Mouse (Mus musculus): ENCODE measurements around the gene Gm34653. TPM values are rescaled to one million over a fixed set of nuclear protein-coding genes. Genes with fewer than 3 reads are reported as not detected.

Gm34653 gene
- polyA plus RNA-seq, 1 experiment from 2014 or later = not detected

DNA sequence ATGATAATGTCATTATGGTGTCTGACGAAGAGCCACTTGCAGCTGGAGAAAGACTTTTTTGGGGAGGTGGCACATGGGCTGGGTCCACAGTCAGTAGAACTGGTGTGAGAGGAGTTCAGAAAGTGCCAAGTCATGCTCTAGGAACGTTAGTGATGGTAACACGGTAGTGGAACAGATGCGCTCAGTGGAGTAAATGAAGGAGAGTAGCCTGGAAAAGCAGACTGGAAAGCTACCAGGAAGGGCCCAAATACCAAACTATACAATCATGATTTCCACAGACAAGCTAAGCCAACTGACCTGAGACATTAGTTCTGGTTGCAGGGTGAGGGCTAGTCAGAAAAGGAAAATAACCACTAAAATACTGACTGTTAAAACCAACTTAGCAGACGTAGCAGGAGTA is 36.9 kb downstream of the Gm34653 start:
- Histone ChIP-seq H3K9me3 (replicated peaks) (no peaks in the 10 kb centered on the region), H3K4me2 (replicated peaks) (peak overlapping the region; percentile 56), H3K36me3 (peaks cover 12% of the 10 kb centered on the region), H3K27ac (0 out of 2 replicates have a peak overlapping the region, but pooled peaks have one; percentile 30), H3K4me1 (peaks cover 36% of the 10 kb centered on the region), H3K9ac (peak overlapping the region; percentile 87), H3K27me3 (peaks cover 20% of the 10 kb centered on the region), H3K4me3 (peak overlapping the region; percentile 77)
- ATAC-seq (ENCODE audit: low FRiP score) = no peak
- 45% methylated on average over 5 of the region's 5 CpGs for WGBS

GRCm38 (mm10) chr2:34870520-34871474 is 38.0 kb downstream of the Gm34653 start:
- Histone ChIP-seq H3K4me2 (replicated peaks) (peak overlapping the region; percentile 56), H3K36me3 (peaks cover 1% of the 10 kb centered on the region), H3K27ac (peak overlapping the region; percentile 92), H3K27me3 (peaks cover 27% of the 10 kb centered on the region), H3K9ac (peak overlapping the region; percentile 87), H3K4me1 (peaks cover 36% of the 10 kb centered on the region), H3K4me3 (peak overlapping the region; percentile 77), H3K9me3 (replicated peaks) (no peaks in the 10 kb centered on the region)
- peak; percentile 98 for ATAC-seq (ENCODE audit: low FRiP score)
- WGBS = under 1% methylated on average over 67 of the region's 67 CpGs

DNA sequence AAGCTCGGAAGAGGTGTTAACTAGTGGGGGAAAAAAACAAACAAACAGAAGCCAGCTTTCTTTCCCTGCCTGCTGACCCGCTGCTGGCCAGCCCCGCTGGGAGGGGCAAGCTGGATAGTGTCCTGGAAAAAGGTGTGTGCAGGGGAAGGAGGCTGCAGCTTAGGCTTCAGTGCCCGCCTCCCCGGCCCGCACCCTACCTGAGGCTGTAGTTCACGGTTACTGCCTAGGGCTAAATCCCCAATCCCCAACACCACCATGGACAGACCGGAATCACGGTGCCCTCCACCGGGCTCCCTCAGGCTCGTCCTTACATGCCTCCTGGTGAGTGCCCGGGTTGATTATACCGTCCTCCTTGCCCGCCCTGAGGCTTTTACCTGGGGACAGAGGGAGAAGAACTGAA is 41.5 kb downstream of the Gm34653 start, which contains the start of gene Cutal:
TSS of gene Cutal (plus strand) at position 126 of the 400 bp plus-strand sequence.
- peaks cover 17% of the 10 kb centered on the region for H3K4me1 ChIP-seq
- ATAC-seq (ENCODE audit: low FRiP score) = no peak
- H3K9me3 ChIP-seq (replicated peaks) = no peaks in the 10 kb centered on the region
- peak within 1 kb of the TSS; percentile 39 for H3K4me2 ChIP-seq (replicated peaks)
- WGBS = 2% methylated on average over 14 of the region's 14 CpGs
- 0 out of 2 replicates have a peak within 1 kb of the TSS, but pooled peaks have one; percentile 27 for H3K9ac ChIP-seq
- no peak within 1 kb of the TSS for H3K27ac ChIP-seq
- no peak within 1 kb of the TSS for H3K4me3 ChIP-seq
- peaks cover 41% of the 10 kb centered on the region for H3K27me3 ChIP-seq
- no peaks in the 10 kb centered on the region for H3K36me3 ChIP-seq

DNA sequence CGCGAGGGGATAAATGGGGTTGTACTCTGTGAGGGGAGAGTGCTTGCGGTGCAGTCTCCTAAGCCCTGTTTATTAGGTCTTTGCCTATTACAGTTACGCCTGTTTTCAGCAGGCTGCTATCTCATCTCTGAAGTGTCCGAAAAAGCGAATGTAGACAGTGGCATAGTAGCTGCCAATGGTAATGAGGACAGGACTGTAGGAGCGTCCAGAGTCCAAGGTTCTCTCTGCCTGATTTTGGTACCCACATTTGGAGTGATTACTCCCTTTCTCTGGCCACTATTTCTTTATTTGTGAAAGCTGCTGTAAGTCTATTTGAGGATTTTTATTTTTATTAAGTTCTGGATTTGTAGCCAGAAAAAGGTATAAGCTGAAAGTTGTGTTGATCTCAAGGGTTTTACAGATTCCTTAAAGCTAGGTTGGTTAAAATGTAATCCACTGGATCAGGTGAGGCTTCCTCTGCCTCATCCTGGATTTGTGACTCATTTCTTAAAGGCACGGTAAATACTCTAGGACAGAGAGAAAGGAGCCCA is 42.1 kb downstream of the Gm34653 start, which contains the start of gene Psmd5:
TSS of gene Psmd5 (minus strand) at position 153 of the 530 bp plus-strand sequence.
- no peak for ATAC-seq (ENCODE audit: low FRiP score)
- 18% methylated on average over 8 of the region's 8 CpGs for WGBS
- H3K27ac ChIP-seq = no peak within 1 kb of the TSS
- peaks cover 11% of the 10 kb centered on the region for H3K4me1 ChIP-seq
- no peak within 1 kb of the TSS for H3K4me3 ChIP-seq
- peaks cover 41% of the 10 kb centered on the region for H3K27me3 ChIP-seq
- no peaks in the 10 kb centered on the region for H3K36me3 ChIP-seq
- no peaks in the 10 kb centered on the region for H3K9me3 ChIP-seq (replicated peaks)
- H3K9ac ChIP-seq = 0 out of 2 replicates have a peak within 1 kb of the TSS, but pooled peaks have one; percentile 27
- peak within 1 kb of the TSS; percentile 39 for H3K4me2 ChIP-seq (replicated peaks)

DNA sequence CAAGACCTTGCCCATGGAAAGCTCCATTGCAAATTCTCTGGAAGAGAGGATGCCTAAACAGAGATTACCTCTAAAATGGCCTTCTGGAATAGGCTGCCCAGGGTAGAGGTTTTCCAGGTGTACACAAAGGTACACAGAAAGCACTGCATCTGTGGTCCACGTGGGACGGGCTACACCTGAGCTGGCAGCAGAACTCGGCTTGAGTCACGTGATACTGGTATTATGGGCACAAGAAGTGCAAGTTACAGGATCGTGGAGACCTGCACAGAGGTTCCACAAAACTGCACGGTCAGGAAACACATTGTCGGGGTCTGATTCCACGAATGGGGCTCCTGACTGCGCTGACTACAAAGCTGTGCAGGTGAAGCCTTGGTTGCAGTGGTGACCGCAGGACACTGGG is 47.2 kb downstream of the Gm34653 start:
- Histone ChIP-seq H3K4me1 (no peaks in the 10 kb centered on the region), H3K9me3 (replicated peaks) (no peaks in the 10 kb centered on the region), H3K36me3 (no peaks in the 10 kb centered on the region), H3K4me2 (replicated peaks) (no peak overlapping the region), H3K27me3 (peaks cover 17% of the 10 kb centered on the region), H3K27ac (no peak overlapping the region), H3K4me3 (no peak overlapping the region), H3K9ac (no peak overlapping the region)
- 86% methylated on average over 10 of the region's 10 CpGs for WGBS
- ATAC-seq (ENCODE audit: low FRiP score) = no peak

DNA sequence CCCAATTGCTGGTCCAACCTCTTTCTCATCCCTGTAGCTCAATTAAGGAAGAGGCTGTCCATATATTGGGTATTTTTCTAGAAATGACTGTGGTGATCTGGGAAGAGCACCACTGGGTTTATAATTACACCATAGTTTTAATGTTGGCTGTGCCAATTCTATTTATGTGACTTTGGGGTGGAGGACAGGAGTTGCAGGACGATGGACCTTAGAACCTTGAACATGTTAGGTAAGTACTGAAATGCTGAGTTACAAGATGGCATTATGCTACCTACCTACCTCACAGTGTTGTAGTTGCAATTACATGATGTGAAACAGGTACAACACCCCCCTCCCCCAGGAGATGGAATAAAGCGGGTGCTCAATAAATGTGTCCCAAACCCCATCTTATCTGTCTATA is 50.0 kb downstream of the Gm34653 start:
- ATAC-seq (ENCODE audit: low FRiP score) = no peak
- Histone ChIP-seq H3K36me3 (no peaks in the 10 kb centered on the region), H3K4me2 (replicated peaks) (no peak overlapping the region), H3K9ac (no peak overlapping the region), H3K4me1 (no peaks in the 10 kb centered on the region), H3K27me3 (peaks cover under 1% of the 10 kb centered on the region), H3K9me3 (replicated peaks) (no peaks in the 10 kb centered on the region), H3K27ac (no peak overlapping the region), H3K4me3 (no peak overlapping the region)
- WGBS = 88% methylated on average over 2 of the region's 2 CpGs

DNA sequence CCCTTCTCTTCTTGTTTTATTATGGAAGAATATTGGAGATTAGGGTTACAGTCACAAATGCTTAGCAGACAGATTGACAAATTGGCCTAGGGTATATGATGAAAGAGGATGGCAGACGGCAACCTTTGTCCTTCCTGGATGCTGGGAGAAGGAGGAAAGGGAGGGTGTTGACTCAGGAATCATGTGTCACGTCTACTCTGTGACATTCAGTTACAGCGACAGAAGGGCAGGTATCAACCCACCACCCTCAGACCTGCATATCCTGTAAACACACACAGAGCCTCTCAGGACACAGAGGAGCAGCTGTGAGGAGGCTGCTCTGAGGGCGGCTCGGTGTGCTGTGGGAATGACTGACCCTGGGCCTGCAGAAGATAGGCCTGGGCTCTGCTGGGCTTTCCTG is 50.4 kb downstream of the Gm34653 start:
- Histone ChIP-seq H3K9me3 (replicated peaks) (no peaks in the 10 kb centered on the region), H3K36me3 (no peaks in the 10 kb centered on the region), H3K4me1 (no peaks in the 10 kb centered on the region), H3K4me2 (replicated peaks) (no peak overlapping the region), H3K27ac (no peak overlapping the region), H3K27me3 (no peaks in the 10 kb centered on the region; the same call in none of the 2 replicates), H3K9ac (no peak overlapping the region), H3K4me3 (no peak overlapping the region)
- WGBS = 53% methylated on average over 5 of the region's 5 CpGs
- no peak for ATAC-seq (ENCODE audit: low FRiP score)

- no peak for ATAC-seq (ENCODE audit: low FRiP score)
- WGBS = 78% methylated on average over 2 of the region's 2 CpGs
- H3K4me2 ChIP-seq (replicated peaks) = no peak overlapping the region
Observed at GRCm38 (mm10) chr2:34884186-34884585, 51.4 kb downstream of the Gm34653 start.

More at GRCm38 (mm10) chr2:34884186-34884585, 51.4 kb downstream of the Gm34653 start:
- Histone ChIP-seq H3K36me3 (no peaks in the 10 kb centered on the region), H3K27me3 (no peaks in the 10 kb centered on the region; the same call in 1 of the 2 replicates), H3K9me3 (replicated peaks) (no peaks in the 10 kb centered on the region), H3K4me3 (no peak overlapping the region), H3K4me1 (no peaks in the 10 kb centered on the region), H3K9ac (no peak overlapping the region), H3K27ac (no peak overlapping the region)

Other genes starting within 250 kb of the Gm34653 start
- 115 and 126 TPM in 2 replicates for gene Gapvd1, start 77.8 kb upstream of the Gm34653 start, polyA plus RNA-seq (2016; fragmentation: Nextera tagmentation; extraction: Ambion mirVana)
- gene Hspa5, start 61.0 kb upstream of the Gm34653 start, polyA plus RNA-seq (2016; fragmentation: Nextera tagmentation; extraction: Ambion mirVana) = 735 and 741 TPM in 2 replicates
- 24.8 and 27.4 TPM in 2 replicates for gene Rabepk, start 33.1 kb upstream of the Gm34653 start, polyA plus RNA-seq (2016; fragmentation: Nextera tagmentation; extraction: Ambion mirVana)
- 76.8 and 81.8 TPM in 2 replicates for gene Fbxw2, start 6.7 kb upstream of the Gm34653 start, polyA plus RNA-seq (2016; fragmentation: Nextera tagmentation; extraction: Ambion mirVana)
- 0.23 TPM in 1 of 2 replicates, not detected in the other for gene Cutal, start 41.4 kb downstream of the Gm34653 start, polyA plus RNA-seq (2016; fragmentation: Nextera tagmentation; extraction: Ambion mirVana)
- gene Psmd5, start 42.0 kb downstream of the Gm34653 start, polyA plus RNA-seq (2016; fragmentation: Nextera tagmentation; extraction: Ambion mirVana) = 92.0 and 97.1 TPM in 2 replicates
- 1.6 TPM in 2 replicates for gene Phf19, start 81.0 kb downstream of the Gm34653 start, polyA plus RNA-seq (2016; fragmentation: Nextera tagmentation; extraction: Ambion mirVana)
- 1.1 and 2.3 TPM in 2 replicates for gene Traf1, start 128.8 kb downstream of the Gm34653 start, polyA plus RNA-seq (2016; fragmentation: Nextera tagmentation; extraction: Ambion mirVana)
- 0.14 TPM in 1 of 2 replicates, not detected in the other for gene Hc, start 228.4 kb downstream of the Gm34653 start, polyA plus RNA-seq (2016; fragmentation: Nextera tagmentation; extraction: Ambion mirVana)